Mouse (Mus musculus) liver, embryonic 15.5 days (tissue): ENCODE results near the gene Zfp84. TPM values are rescaled to one million over a fixed set of nuclear protein-coding genes. Genes with fewer than 3 reads are reported as not detected.
"Not testable (repeated sequence)": the region's sequence is repeated elsewhere in the genome, so short reads cannot be mapped to it uniquely, and the experiment has no call there.

Experiments used
- ATAC-seq: fragments of 200-750 bp; cut with Nextera tagmentation; 2 replicates; pipeline ENCODE4 v1.8.0; 2017; ENCODE audit warnings: moderate number of reproducible peaks, mild to moderate bottlenecking, moderate library complexity; ENCODE audit not compliant: insufficient read depth
- H3K27ac ChIP-seq: fragments of 300-500 bp; sonication (generic); replicated peaks from 2 replicates; pipeline ENCODE4 v1.5.1; 2015; ENCODE audit warnings: mild to moderate bottlenecking, inconsistent platforms
- H3K27me3 ChIP-seq: fragments of 300-500 bp; sonication (generic); 2 replicates; pipeline ENCODE4 v1.6.1; 2015; ENCODE audit warnings: mild to moderate bottlenecking, inconsistent platforms
- H3K36me3 ChIP-seq: fragments of 300-500 bp; sonication (generic); replicated peaks from 2 replicates; pipeline ENCODE4 v1.6.1; 2015; ENCODE audit warnings: moderate library complexity, mild to moderate bottlenecking, inconsistent platforms
- H3K4me1 ChIP-seq: fragments of 300-500 bp; sonication (generic); replicated peaks from 2 replicates; pipeline ENCODE4 v1.6.1; 2015; ENCODE audit warnings: inconsistent platforms
- H3K4me2 ChIP-seq: fragments of 300-500 bp; sonication (generic); 2 replicates; pipeline ENCODE4 v1.6.1; 2015; ENCODE audit warnings: moderate library complexity, mild to moderate bottlenecking, inconsistent platforms
- H3K4me3 ChIP-seq: fragments of 300-500 bp; sonication (generic); replicated peaks from 2 replicates; pipeline ENCODE4 v1.5.1; 2015; ENCODE audit warnings: mild to moderate bottlenecking, inconsistent platforms
- H3K9ac ChIP-seq: fragments of 300-500 bp; sonication (generic); 2 replicates; pipeline ENCODE4 v1.6.1; 2015; ENCODE audit warnings: moderate library complexity, mild to moderate bottlenecking, inconsistent platforms
- H3K9me3 ChIP-seq: fragments of 300-500 bp; sonication (generic); replicated peaks from 2 replicates; pipeline ENCODE4 v1.6.1; 2016; ENCODE audit warnings: inconsistent platforms
- WGBS: fragments of 180-500 bp; shearing (Covaris S2); methylation state at CpG from one replicate; pipeline ENCODE4 v1.1.7; 2015; ENCODE audit warnings: mixed read lengths; ENCODE audit not compliant: insufficient replicate concordance; 5-methylcytosine and 5-hydroxymethylcytosine counted together
- polyA plus RNA-seq: library from polyadenylated mRNA; unstranded; fragments of >200 nt; fragmentation: Nextera tagmentation; extraction: Ambion mirVana; gene quantifications from 2 replicates; pipeline ENCODE4 v1.2.1, GENCODE M21; 2015

Gene Zfp84
- polyA plus RNA-seq = 3.2 TPM in 2 replicates

GRCm38 (mm10) chr7:29768090-29768900 is at the start of gene Zfp84:
Gene Zfp84 (plus strand): TSS chr7:29768552.
- WGBS = under 1% methylated on average over 32 of the region's 32 CpGs
- H3K9ac ChIP-seq = peak within 1 kb of the TSS; percentile 67
- H3K27ac ChIP-seq = peak within 1 kb of the TSS; percentile 82
- ATAC-seq = peak; percentile 95
- H3K27me3 ChIP-seq = no peaks in the 10 kb centered on the region
- peak within 1 kb of the TSS; percentile 71 for H3K4me3 ChIP-seq
- H3K4me2 ChIP-seq = peak within 1 kb of the TSS; percentile 82
- H3K9me3 ChIP-seq = no peaks in the 10 kb centered on the region
- H3K4me1 ChIP-seq = peaks cover 24% of the 10 kb centered on the region
- peaks cover 20% of the 10 kb centered on the region for H3K36me3 ChIP-seq

GRCm38 (mm10) chr7:29725461-29726142 is 42.8 kb upstream of the Zfp84 start:
- not testable (repeated sequence) for H3K36me3 ChIP-seq, H3K4me3 ChIP-seq, H3K27ac ChIP-seq, H3K4me2 ChIP-seq, H3K4me1 ChIP-seq, ATAC-seq, H3K27me3 ChIP-seq, H3K9ac ChIP-seq, H3K9me3 ChIP-seq
- 25% methylated on average over 17 of the region's 17 CpGs for WGBS

- not testable (repeated sequence) for H3K4me1 ChIP-seq, H3K9ac ChIP-seq, H3K36me3 ChIP-seq, H3K4me2 ChIP-seq, ATAC-seq, H3K9me3 ChIP-seq, H3K27ac ChIP-seq, H3K4me3 ChIP-seq, H3K27me3 ChIP-seq
- WGBS = 63% methylated on average over 11 of the region's 11 CpGs
Measured at GRCm38 (mm10) chr7:29726860-29727259, 41.5 kb upstream of the Zfp84 start, which contains the start of gene Catsperg2. Gene Catsperg2 (minus strand): TSS chr7:29727032.

GRCm38 (mm10) chr7:29728055-29728454 is 40.3 kb upstream of the Zfp84 start:
- no peaks in the 10 kb centered on the region for H3K36me3 ChIP-seq
- 42% methylated on average over 2 of the region's 2 CpGs for WGBS
- no peak overlapping the region for H3K27ac ChIP-seq
- H3K4me3 ChIP-seq = no peak overlapping the region
- H3K4me1 ChIP-seq = no peaks in the 10 kb centered on the region
- H3K27me3 ChIP-seq = no peaks in the 10 kb centered on the region
- ATAC-seq = no peak
- H3K9ac ChIP-seq = no peak overlapping the region
- no peaks in the 10 kb centered on the region; the same call in 1 of the 2 replicates for H3K9me3 ChIP-seq
- no peak overlapping the region for H3K4me2 ChIP-seq

GRCm38 (mm10) chr7:29742258-29742657 is 26.1 kb upstream of the Zfp84 start:
- Histone ChIP-seq H3K4me1 (no peaks in the 10 kb centered on the region), H3K4me3 (no peak overlapping the region), H3K27me3 (no peaks in the 10 kb centered on the region), H3K4me2 (no peak overlapping the region), H3K36me3 (no peaks in the 10 kb centered on the region), H3K9me3 (no peaks in the 10 kb centered on the region), H3K9ac (no peak overlapping the region), H3K27ac (no peak overlapping the region)
- 54% methylated on average over 3 of the region's 3 CpGs for WGBS
- ATAC-seq = 0 out of 2 replicates have a peak, but pooled peaks have one; percentile 15

- ATAC-seq = no peak
- Histone ChIP-seq H3K27ac (no peak overlapping the region), H3K27me3 (no peaks in the 10 kb centered on the region), H3K9me3 (no peaks in the 10 kb centered on the region), H3K4me1 (no peaks in the 10 kb centered on the region), H3K4me3 (no peak overlapping the region), H3K4me2 (no peak overlapping the region), H3K9ac (no peak overlapping the region), H3K36me3 (no peaks in the 10 kb centered on the region)
- 60% methylated on average over 5 of the region's 5 CpGs for WGBS
Measured at GRCm38 (mm10) chr7:29760476-29760875, 7.9 kb upstream of the Zfp84 start.

GRCm38 (mm10) chr7:29764702-29765101 is 3.6 kb upstream of the Zfp84 start:
- Histone ChIP-seq H3K27ac (no peak overlapping the region), H3K4me1 (peaks cover 18% of the 10 kb centered on the region), H3K4me3 (no peak overlapping the region), H3K36me3 (no peaks in the 10 kb centered on the region), H3K4me2 (no peak overlapping the region), H3K9ac (no peak overlapping the region), H3K27me3 (no peaks in the 10 kb centered on the region), H3K9me3 (no peaks in the 10 kb centered on the region)
- ATAC-seq = no peak
- WGBS = 77% methylated on average over 7 of the region's 7 CpGs

- no peaks in the 10 kb centered on the region for H3K27me3 ChIP-seq
- H3K9me3 ChIP-seq = no peaks in the 10 kb centered on the region
- WGBS = 1% methylated on average over 15 of the region's 15 CpGs
- H3K4me3 ChIP-seq = peak overlapping the region; percentile 71
- H3K4me1 ChIP-seq = peaks cover 24% of the 10 kb centered on the region
- peaks cover 10% of the 10 kb centered on the region for H3K36me3 ChIP-seq
- peak overlapping the region; percentile 72 for H3K27ac ChIP-seq
- peak overlapping the region; percentile 82 for H3K4me2 ChIP-seq
- peak overlapping the region; percentile 59 for H3K9ac ChIP-seq
- ATAC-seq = peak; percentile 48
Measured at GRCm38 (mm10) chr7:29767058-29767686, 1.2 kb upstream of the Zfp84 start.

- no peaks in the 10 kb centered on the region for H3K9me3 ChIP-seq
- H3K27me3 ChIP-seq = no peaks in the 10 kb centered on the region
- no peak for ATAC-seq
- WGBS = 2% methylated on average over 10 of the region's 10 CpGs
- peaks cover 24% of the 10 kb centered on the region for H3K4me1 ChIP-seq
- H3K4me2 ChIP-seq = peak overlapping the region; percentile 82
- peak overlapping the region; percentile 71 for H3K4me3 ChIP-seq
- peaks cover 26% of the 10 kb centered on the region for H3K36me3 ChIP-seq
- H3K9ac ChIP-seq = peak overlapping the region; percentile 67
- H3K27ac ChIP-seq = peak overlapping the region; percentile 82
Measured at GRCm38 (mm10) chr7:29768980-29769379, 628 bp downstream of the Zfp84 start.

- Histone ChIP-seq H3K9me3 (no peaks in the 10 kb centered on the region), H3K4me2 (no peak overlapping the region), H3K4me1 (peaks cover 13% of the 10 kb centered on the region), H3K9ac (no peak overlapping the region), H3K4me3 (no peak overlapping the region), H3K27ac (no peak overlapping the region), H3K27me3 (no peaks in the 10 kb centered on the region), H3K36me3 (peaks cover 71% of the 10 kb centered on the region)
- WGBS = 85% methylated on average over 7 of the region's 7 CpGs
- no peak for ATAC-seq
Measured at GRCm38 (mm10) chr7:29773503-29773902, 5.2 kb downstream of the Zfp84 start.

- H3K9me3 ChIP-seq = no peaks in the 10 kb centered on the region
- no peaks in the 10 kb centered on the region for H3K27me3 ChIP-seq
- H3K36me3 ChIP-seq = peaks cover 77% of the 10 kb centered on the region
- no peak overlapping the region for H3K4me3 ChIP-seq
- no peak overlapping the region for H3K4me2 ChIP-seq
- H3K27ac ChIP-seq = no peak overlapping the region
- ATAC-seq = no peak
- peaks cover 9% of the 10 kb centered on the region for H3K4me1 ChIP-seq
- H3K9ac ChIP-seq = no peak overlapping the region
- WGBS = 78% methylated on average over 3 of the region's 3 CpGs
Measured at GRCm38 (mm10) chr7:29774371-29774770, 6.0 kb downstream of the Zfp84 start.
